Mouse (Mus musculus) splenic B cell, adult 2 months (primary cell): ENCODE data around the gene Swap70.
A peak's percentile ranks its signal among the peaks of the same experiment; 100 is the strongest.

Source experiments
- DNase-seq: peaks from one replicate; pipeline ENCODE4 v3.0.0-alpha.2; 2011; ENCODE audit warnings: low read depth, low spot score
- H3K27me3 ChIP-seq: 2 replicates; pipeline ENCODE4 v1.6.1; 2012; ENCODE audit warnings: mild to moderate bottlenecking, low read length, moderate library complexity, mixed read lengths; ENCODE audit not compliant: control insufficient read depth, poor library complexity, insufficient read depth, severe bottlenecking
- H3K36me3 ChIP-seq: 2 replicates; pipeline ENCODE4 v1.6.1; 2012; ENCODE audit warnings: mild to moderate bottlenecking, low read length, moderate library complexity, mixed read lengths; ENCODE audit not compliant: control insufficient read depth, poor library complexity, insufficient read depth, severe bottlenecking

Gene Swap70

GRCm38 (mm10) chr7:110248677-110249076 lies 27.2 kb downstream of the Swap70 start:
- no peaks in the 10 kb centered on the region for H3K27me3 ChIP-seq
- no peak for DNase-seq

GRCm38 (mm10) chr7:110253861-110254260 lies 32.4 kb downstream of the Swap70 start:
- Histone ChIP-seq H3K27me3 (no peaks in the 10 kb centered on the region), H3K36me3 (peaks cover 31% of the 10 kb centered on the region)
- DNase-seq: no peak

More at GRCm38 (mm10) chr7:110248677-110249076, 27.2 kb downstream of the Swap70 start:
- H3K36me3 ChIP-seq: peaks cover 25% of the 10 kb centered on the region

GRCm38 (mm10) chr7:110254395-110254794 lies 32.9 kb downstream of the Swap70 start:
- DNase-seq: no peak
- Histone ChIP-seq H3K36me3 (peaks cover 30% of the 10 kb centered on the region), H3K27me3 (no peaks in the 10 kb centered on the region)

GRCm38 (mm10) chr7:110257059-110257458 lies 35.5 kb downstream of the Swap70 start:
- no peak for DNase-seq
- no peaks in the 10 kb centered on the region for H3K27me3 ChIP-seq
- peaks cover 38% of the 10 kb centered on the region for H3K36me3 ChIP-seq

GRCm38 (mm10) chr7:110258196-110258950 lies 36.9 kb downstream of the Swap70 start:
- Histone ChIP-seq H3K27me3 (no peaks in the 10 kb centered on the region), H3K36me3 (peaks cover 39% of the 10 kb centered on the region)
- DNase-seq: no peak

GRCm38 (mm10) chr7:110259966-110260711 lies 38.6 kb downstream of the Swap70 start:
- no peak for DNase-seq
- H3K36me3 ChIP-seq: peaks cover 28% of the 10 kb centered on the region
- no peaks in the 10 kb centered on the region for H3K27me3 ChIP-seq

- no peak for DNase-seq
- Histone ChIP-seq H3K36me3 (peaks cover 30% of the 10 kb centered on the region), H3K27me3 (no peaks in the 10 kb centered on the region)
Measured at GRCm38 (mm10) chr7:110261807-110262206, 40.3 kb downstream of the Swap70 start.

- Histone ChIP-seq H3K27me3 (no peaks in the 10 kb centered on the region), H3K36me3 (peaks cover 24% of the 10 kb centered on the region)
- no peak for DNase-seq
Measured at GRCm38 (mm10) chr7:110262661-110263060, 41.1 kb downstream of the Swap70 start.

GRCm38 (mm10) chr7:110263474-110263873 lies 42.0 kb downstream of the Swap70 start:
- H3K27me3 ChIP-seq: no peaks in the 10 kb centered on the region
- H3K36me3 ChIP-seq: peaks cover 23% of the 10 kb centered on the region
- DNase-seq: no peak

- H3K36me3 ChIP-seq: peaks cover 19% of the 10 kb centered on the region
- H3K27me3 ChIP-seq: no peaks in the 10 kb centered on the region
- peak; percentile 92 for DNase-seq
Measured at GRCm38 (mm10) chr7:110265796-110266195, 44.3 kb downstream of the Swap70 start.

- Histone ChIP-seq H3K27me3 (no peaks in the 10 kb centered on the region), H3K36me3 (peaks cover 16% of the 10 kb centered on the region)
- DNase-seq: peak; percentile 50
Measured at GRCm38 (mm10) chr7:110267014-110267413, 45.5 kb downstream of the Swap70 start.

GRCm38 (mm10) chr7:110267994-110268393 lies 46.5 kb downstream of the Swap70 start:
- H3K36me3 ChIP-seq: peaks cover 20% of the 10 kb centered on the region
- no peaks in the 10 kb centered on the region for H3K27me3 ChIP-seq
- DNase-seq: peak; percentile 50

- H3K36me3 ChIP-seq: peaks cover 22% of the 10 kb centered on the region
- peak; percentile 56 for DNase-seq
- no peaks in the 10 kb centered on the region for H3K27me3 ChIP-seq
Measured at GRCm38 (mm10) chr7:110268511-110268910, 47.0 kb downstream of the Swap70 start.

GRCm38 (mm10) chr7:110269777-110270176 lies 48.3 kb downstream of the Swap70 start:
- DNase-seq: no peak
- H3K36me3 ChIP-seq: peaks cover 24% of the 10 kb centered on the region
- no peaks in the 10 kb centered on the region for H3K27me3 ChIP-seq

GRCm38 (mm10) chr7:110270455-110270854 lies 48.9 kb downstream of the Swap70 start:
- Histone ChIP-seq H3K27me3 (no peaks in the 10 kb centered on the region), H3K36me3 (peaks cover 24% of the 10 kb centered on the region)
- peak; percentile 58 for DNase-seq
